Mouse (Mus musculus) neutrophil, adult 65 days (primary cell): Measurements from ENCODE around the gene Ankrd44. TPM values are rescaled to one million over a fixed set of nuclear protein-coding genes. Genes with fewer than 3 reads are reported as not detected.

Experiments used
- total RNA-seq: library from RNA; stranded (reverse); gene quantifications from 2 replicates; pipeline ENCODE4 v1.2.4, GENCODE M21; 2023

Ankrd44 gene
- 292 and 384 TPM in 2 replicates for total RNA-seq

DNA sequence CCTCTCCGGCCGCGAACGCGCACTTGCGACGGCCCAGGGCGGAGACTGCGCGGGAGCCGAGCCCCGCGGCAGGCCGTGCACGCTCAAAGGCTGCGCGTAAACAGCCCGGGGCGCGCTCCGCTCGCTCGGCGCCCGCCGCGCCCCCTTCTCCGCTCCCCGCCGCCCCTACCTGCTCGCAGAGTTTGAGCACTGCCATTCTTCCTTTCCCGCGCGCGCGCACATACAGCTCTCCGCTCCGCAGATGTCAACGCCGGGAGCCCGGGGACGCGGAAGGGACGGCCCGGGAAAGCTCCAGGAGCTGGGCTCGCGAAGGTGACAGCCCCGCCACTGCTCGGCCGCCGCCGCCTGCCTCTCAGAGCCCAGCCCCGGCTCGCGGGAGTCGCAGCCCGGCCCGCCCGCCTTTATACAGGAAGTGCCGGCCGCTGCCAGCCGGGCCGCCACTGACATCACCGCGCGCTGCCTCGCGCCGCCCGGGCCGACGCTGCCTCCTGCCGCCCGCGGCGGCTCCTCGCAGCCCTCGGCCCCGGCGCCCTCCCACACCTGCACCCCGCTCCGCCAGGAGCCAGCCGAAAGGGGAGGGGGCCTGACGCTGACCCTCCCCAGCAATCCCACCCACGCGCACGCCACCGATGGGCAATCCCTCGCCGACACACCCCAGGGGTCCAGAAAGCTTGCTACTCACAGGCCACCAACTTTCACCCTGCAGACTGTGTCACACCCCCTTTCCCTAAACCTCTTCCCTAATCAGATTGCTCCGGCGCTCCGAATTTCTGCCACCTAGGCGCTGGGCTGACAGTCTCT, at the start of gene Ankrd44:
Gene Ankrd44, minus strand, starts transcription at position 417 of the 801 bp plus-strand sequence.

Other genes with a start within 250 kb of the Ankrd44 start
- 250 and 339 TPM in 2 replicates for gene Sf3b1, start 101.1 kb upstream of the Ankrd44 start, total RNA-seq
- gene Coq10b, start 126.4 kb upstream of the Ankrd44 start, total RNA-seq = 29.9 and 34.4 TPM in 2 replicates
- 21.5 and 22.8 TPM in 2 replicates for gene Hspe1, start 161.7 kb upstream of the Ankrd44 start, total RNA-seq
- gene Hspd1, start 161.9 kb upstream of the Ankrd44 start, total RNA-seq = 38.6 and 43.8 TPM in 2 replicates
- gene Mob4, start 204.8 kb upstream of the Ankrd44 start, total RNA-seq = 77.0 and 77.2 TPM in 2 replicates